Comparison of ENCODE assay signal across 22 mouse cellular contexts in genomic region chr13:102569580-102569979, GRCm38 (mm10).
A peak's percentile ranks its signal among the peaks of the same experiment; 100 is the strongest.
DNase-seq lines count a peak whose midpoint lies in the region; ATAC-seq and TF ChIP-seq lines count a peak whose summit lies in the region.
"Had no signal": no experiment of that assay in that cellular context is flagged by ENCODE, and none has a peak within 500 bp of the region (broad histone marks: within the 10 kb centered on the region; RNA-seq: fewer than 3 reads in every experiment).

No protein-coding gene starts in this region.

- TF ChIP-seq POLR2A in liver, adult 2 months (IDR thresholded peaks at IDR 0.05; ENCODE audit: extremely low read depth, insufficient read depth, low read length), result no peak

- ATAC-seq in liver, embryonic 12.5 days, result no peak
- ATAC-seq in intestine, embryonic 16.5 days, result peak; percentile 46
- ATAC-seq: forebrain, embryonic 14.5 days had no signal

- no peaks in the 10 kb centered on the region for H3K36me3 ChIP-seq in liver, adult 2 months (ENCODE audit: control insufficient read depth, insufficient read depth, low read length)
- no peaks in the 10 kb centered on the region for H3K36me3 ChIP-seq in liver, embryonic 12.5 days
- H3K36me3 ChIP-seq in intestine, embryonic 16.5 days (ENCODE audit: control insufficient read depth, insufficient read depth, low read length), result no peaks in the 10 kb centered on the region
- H3K36me3 ChIP-seq: embryonic facial prominence, embryonic 13.5 days; embryonic facial prominence, embryonic 15.5 days; forebrain, embryonic 10.5 days; forebrain, embryonic 12.5 days had no signal

- H3K27me3 ChIP-seq in liver, adult 2 months (ENCODE audit: control insufficient read depth, insufficient read depth, low read length), result no peaks in the 10 kb centered on the region
- no peaks in the 10 kb centered on the region for H3K27me3 ChIP-seq in liver, embryonic 12.5 days (replicated peaks)
- H3K27me3 ChIP-seq in intestine, embryonic 16.5 days (replicated peaks; ENCODE audit: control insufficient read depth, insufficient read depth, low read length), result no peaks in the 10 kb centered on the region
- H3K27me3 ChIP-seq: embryonic facial prominence, embryonic 13.5 days; embryonic facial prominence, embryonic 15.5 days; forebrain, embryonic 12.5 days had no signal

- H3K9ac ChIP-seq in liver, adult 2 months (ENCODE audit: low read depth, low read length), result no peak overlapping the region
- no peak overlapping the region for H3K9ac ChIP-seq in liver, embryonic 12.5 days
- H3K9ac ChIP-seq in intestine, embryonic 16.5 days (ENCODE audit: low read depth, low read length), result no peak overlapping the region
- H3K9ac ChIP-seq: embryonic facial prominence, embryonic 13.5 days; embryonic facial prominence, embryonic 15.5 days; forebrain, embryonic 12.5 days had no signal

- peaks cover 3% of the 10 kb centered on the region; the same call in 1 of the 2 replicates for H3K4me1 ChIP-seq in liver, adult 2 months (ENCODE audit: control insufficient read depth, insufficient read depth, low read length)
- no peaks in the 10 kb centered on the region for H3K4me1 ChIP-seq in liver, embryonic 12.5 days
- H3K4me1 ChIP-seq in intestine, embryonic 16.5 days (ENCODE audit: control insufficient read depth, insufficient read depth, low read length), result no peaks in the 10 kb centered on the region

- no peak overlapping the region for H3K4me2 ChIP-seq in liver, embryonic 12.5 days
- H3K4me2 ChIP-seq in intestine, embryonic 16.5 days (ENCODE audit: low read depth, low read length), result no peak overlapping the region
- H3K4me2 ChIP-seq: embryonic facial prominence, embryonic 13.5 days; embryonic facial prominence, embryonic 15.5 days; forebrain, embryonic 12.5 days had no signal

- H3K79me2 ChIP-seq in liver, adult 2 months (ENCODE audit: control insufficient read depth, insufficient read depth, low read length), result no peaks in the 10 kb centered on the region

- WGBS in liver, adult 2 months, result 21% methylated on average over 3 of the region's 3 CpGs
- WGBS in liver, embryonic 12.5 days (ENCODE audit: insufficient replicate concordance), result 53% methylated on average over 3 of the region's 3 CpGs
- WGBS in intestine, embryonic 16.5 days, result 66% methylated on average over 3 of the region's 3 CpGs
- WGBS in large intestine, adult 2 months, result 28% methylated on average over 3 of the region's 3 CpGs

- no peak overlapping the region for H3K27ac ChIP-seq in liver, adult 2 months (replicated peaks; ENCODE audit: insufficient read depth, low read depth, low read length)
- H3K27ac ChIP-seq in liver, embryonic 12.5 days, result no peak overlapping the region
- no peak overlapping the region for H3K27ac ChIP-seq in intestine, embryonic 16.5 days (ENCODE audit: low read length)
- H3K27ac ChIP-seq: embryonic facial prominence, embryonic 13.5 days; embryonic facial prominence, embryonic 15.5 days; forebrain, embryonic 10.5 days; forebrain, embryonic 12.5 days had no signal

- TF ChIP-seq CTCF in liver, adult 2 months (IDR thresholded peaks at IDR 0.05; ENCODE audit: low read depth, low read length), result no peak

- H3K9me3 ChIP-seq in liver, embryonic 12.5 days (replicated peaks), result no peaks in the 10 kb centered on the region
- H3K9me3 ChIP-seq in intestine, embryonic 16.5 days (ENCODE audit: control insufficient read depth, low read length), result no peaks in the 10 kb centered on the region
- H3K9me3 ChIP-seq: embryonic facial prominence, embryonic 13.5 days; embryonic facial prominence, embryonic 15.5 days; forebrain, embryonic 10.5 days; forebrain, embryonic 12.5 days had no signal

- peak; percentile 89 for DNase-seq in liver, adult 2 months (ENCODE audit: extremely low read depth, low read depth, low spot score)
- peak; percentile 46 for DNase-seq in large intestine, adult 2 months (ENCODE audit: low read depth, low spot score)
- no peak for DNase-seq in kidney, postnatal 4 days
- DNase-seq in testis, postnatal 14 days (ENCODE audit: low spot score), result no peak
- DNase-seq: adrenal gland, adult 2 months; adrenal gland, postnatal 10 days; adrenal gland, postnatal 25 days; cerebellum, adult 11 months; cerebellum, adult 18-20 months; cerebellum, adult 8-10 months; cerebellum, adult 9-11 months; cerebellum, postnatal 14 days; cerebellum, postnatal 36 days; embryo, embryonic 11 days had no signal

- H3K4me3 ChIP-seq in liver, adult 2 months (ENCODE audit: insufficient read depth, low read depth, low read length), result no peak overlapping the region
- no peak overlapping the region for H3K4me3 ChIP-seq in liver, embryonic 12.5 days
- H3K4me3 ChIP-seq in intestine, embryonic 16.5 days (ENCODE audit: low read length), result no peak overlapping the region
- H3K4me3 ChIP-seq: embryonic facial prominence, embryonic 13.5 days; embryonic facial prominence, embryonic 15.5 days; erythroblast, embryonic 14.5 days; forebrain, embryonic 10.5 days; forebrain, embryonic 12.5 days had no signal

Comparison
In these comparisons a context has a peak if more than half of its experiments do, and no peak if none do; other contexts are left out.
1. DNase-seq: peak in liver, adult 2 months (single experiment) and large intestine, adult 2 months (single experiment); none in kidney, postnatal 4 days (0 of 2) and testis, postnatal 14 days (single experiment).